Mouse (Mus musculus): ENCODE results near the gene Sik3.

DNA sequence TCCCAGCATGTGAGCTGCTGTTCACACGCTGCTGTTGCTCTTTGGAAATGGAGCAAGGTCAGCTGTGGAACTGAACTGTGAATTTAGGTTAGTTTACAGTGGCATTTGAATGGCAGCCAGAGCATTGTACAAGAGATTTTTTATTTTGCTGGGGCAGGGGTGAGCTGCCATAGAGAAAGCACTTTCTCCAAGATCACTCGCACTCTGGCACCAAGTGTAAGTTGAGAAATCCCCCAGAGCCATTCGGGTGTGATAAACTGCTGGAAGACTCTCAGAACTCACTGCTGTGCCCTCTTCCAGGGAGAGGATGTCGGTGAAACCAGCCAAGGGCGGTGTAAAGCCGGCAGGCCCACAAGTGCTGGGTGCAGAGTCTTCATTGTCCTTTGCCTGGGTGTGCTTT, 126.2 kb downstream of the Sik3 start:
- TF ChIP-seq CTCF (IDR thresholded peaks at IDR 0.05; ENCODE audit: control insufficient read depth, insufficient read depth, insufficient replicate concordance, low read depth, low read length): no peak
- no peak for TF ChIP-seq POLR2A (IDR thresholded peaks at IDR 0.05; ENCODE audit: control insufficient read depth, low read depth, low read length)
